ENCODE assay signal across 24 mouse cellular contexts in genomic region chr10:68132154-68132553, GRCm38 (mm10).
DNase-seq lines count a peak whose midpoint lies in the region; ATAC-seq and TF ChIP-seq lines count a peak whose summit lies in the region.
"Had no signal": no experiment of that assay in that cellular context is flagged by ENCODE, and none has a peak within 500 bp of the region (broad histone marks: within the 10 kb centered on the region; RNA-seq: fewer than 3 reads in every experiment).

No protein-coding gene starts in this region.

- 75% methylated on average over 5 of the region's 5 CpGs for WGBS in heart, adult 2 months
- 59% methylated on average over 5 of the region's 5 CpGs for WGBS in liver, adult 2 months

- intact Hi-C loops in heart, adult 2 months (cut with DNase I), result no loop called here

- peak; percentile 80 for ATAC-seq in megakaryocyte progenitor cell, adult 5-6 weeks (replicated peaks; ENCODE audit: poor library complexity)
- ATAC-seq in megakaryocyte-erythroid progenitor cell, adult 5-6 weeks (replicated peaks; ENCODE audit: low FRiP score, low TSS enrichment, poor library complexity, severe bottlenecking), result no peak
- ATAC-seq: midbrain, embryonic 15.5 days; Patski had no signal

- H3K9ac ChIP-seq in heart, adult 2 months (ENCODE audit: low read depth, low read length), result peak overlapping the region; percentile 8
- H3K9ac ChIP-seq in liver, adult 2 months (ENCODE audit: low read depth, low read length), result peak overlapping the region; percentile 68
- H3K9ac ChIP-seq in ES-E14 (ENCODE audit: insufficient read depth, low read depth, low read length, poor library complexity, severe bottlenecking), result no peak overlapping the region
- H3K9ac ChIP-seq: forebrain, embryonic 12.5 days; hindbrain, embryonic 12.5 days; limb, embryonic 15.5 days; lung, embryonic 14.5 days; midbrain, embryonic 15.5 days; stomach, embryonic 15.5 days had no signal

- peaks cover 5% of the 10 kb centered on the region for H3K79me2 ChIP-seq in heart, adult 2 months (replicated peaks; ENCODE audit: control insufficient read depth, insufficient read depth, low read length)
- H3K79me2 ChIP-seq in liver, adult 2 months (ENCODE audit: control insufficient read depth, insufficient read depth, low read length), result peaks cover 26% of the 10 kb centered on the region

- H3K27ac ChIP-seq in heart, adult 2 months, result no peak overlapping the region
- peak overlapping the region; percentile 72 for H3K27ac ChIP-seq in liver, adult 2 months (replicated peaks; ENCODE audit: insufficient read depth, low read depth, low read length)
- H3K27ac ChIP-seq in ES-E14 (ENCODE audit: insufficient read depth, low read depth, low read length, poor library complexity, severe bottlenecking), result no peak overlapping the region
- H3K27ac ChIP-seq: forebrain, embryonic 12.5 days; hindbrain, embryonic 12.5 days; layer of hippocampus, adult 2 months; limb, embryonic 15.5 days; midbrain, embryonic 15.5 days; stomach, embryonic 15.5 days had no signal

- TF ChIP-seq CTCF in heart, adult 2 months (IDR thresholded peaks at IDR 0.05), result no peak
- TF ChIP-seq CTCF in liver, adult 2 months (IDR thresholded peaks at IDR 0.05; ENCODE audit: low read depth, low read length), result no peak

- peaks cover 31% of the 10 kb centered on the region for H3K4me1 ChIP-seq in heart, adult 2 months (ENCODE audit: control insufficient read depth, insufficient read depth, low read length)
- H3K4me1 ChIP-seq in liver, adult 2 months (ENCODE audit: control insufficient read depth, insufficient read depth, low read length), result peaks cover 32% of the 10 kb centered on the region
- peaks cover 12 to 20% of the 10 kb centered on the region in 2 experiments for H3K4me1 ChIP-seq in ES-E14 (ENCODE audit: control insufficient read depth in 2 of 2, insufficient read depth in 2 of 2, low read length in 2 of 2, poor library complexity in 1 of 2)

- no peaks in the 10 kb centered on the region for H3K9me3 ChIP-seq in ES-E14 (ENCODE audit: control insufficient read depth, insufficient read depth, low read depth, low read length)
- H3K9me3 ChIP-seq: forebrain, embryonic 12.5 days; hindbrain, embryonic 12.5 days; limb, embryonic 15.5 days; midbrain, embryonic 15.5 days; stomach, embryonic 15.5 days had no signal

- H3K27me3 ChIP-seq in heart, adult 2 months (ENCODE audit: control insufficient read depth, insufficient read depth, low read length), result no peaks in the 10 kb centered on the region
- H3K27me3 ChIP-seq in liver, adult 2 months (ENCODE audit: control insufficient read depth, insufficient read depth, low read length), result no peaks in the 10 kb centered on the region
- H3K27me3 ChIP-seq: forebrain, embryonic 12.5 days; hindbrain, embryonic 12.5 days; limb, embryonic 15.5 days; midbrain, embryonic 15.5 days; Patski; stomach, embryonic 15.5 days had no signal

- no peak for TF ChIP-seq EP300 in heart, adult 2 months (IDR thresholded peaks at IDR 0.05; ENCODE audit: insufficient read depth, low read depth, low read length)

- in situ Hi-C loops in ES-E14 (cut with MboI; ENCODE audit: low sequenced_read_pairs in 2 of 2, unreplicated experiment in 2 of 2), result no loop called here

- H3K4me3 ChIP-seq in heart, adult 2 months, result peak overlapping the region; percentile 62
- H3K4me3 ChIP-seq in liver, adult 2 months (ENCODE audit: insufficient read depth, low read depth, low read length), result peak overlapping the region; percentile 88
- H3K4me3 ChIP-seq in ES-E14 (ENCODE audit: insufficient read depth in 1 of 2, low read depth in 1 of 2, low read length in 2 of 2, poor library complexity in 1 of 2, severe bottlenecking in 1 of 2), result peak overlapping the region; percentile 1 to 7; a peak in 2 of 4 replicates
- H3K4me3 ChIP-seq: forebrain, embryonic 12.5 days; hindbrain, embryonic 12.5 days; layer of hippocampus, adult 2 months; limb, embryonic 15.5 days; midbrain, embryonic 15.5 days; stomach, embryonic 15.5 days had no signal

- DNase-seq in heart, adult 2 months, result no peak
- no peak for DNase-seq in heart, adult 9 months (ENCODE audit: low spot score in 2 of 2)
- no peak for DNase-seq in liver, adult 2 months (ENCODE audit: extremely low read depth, low read depth, low spot score)
- DNase-seq in liver (no peak), ES-E14 (ENCODE audit: low read depth, low spot score) (no peak)
- DNase-seq: adrenal gland, postnatal 10 days; B cell, adult 2 months; gastrocnemius, postnatal 10 days; kidney, adult 8-10 months; kidney, postnatal 14 days; layer of hippocampus, postnatal 36 days; lung, embryonic 14.5 days; retina, postnatal 1 day; thymus, adult 18-20 months; thymus, postnatal 4 days had no signal

- TF ChIP-seq POLR2A in heart, adult 2 months (IDR thresholded peaks at IDR 0.05; ENCODE audit: insufficient read depth, low read depth, low read length), result no peak
- TF ChIP-seq POLR2A in liver, adult 2 months (IDR thresholded peaks at IDR 0.05; ENCODE audit: extremely low read depth, insufficient read depth, low read length), result no peak

- H3K36me3 ChIP-seq in heart, adult 2 months (ENCODE audit: control insufficient read depth, insufficient read depth, low read length), result peaks cover 71% of the 10 kb centered on the region
- H3K36me3 ChIP-seq in liver, adult 2 months (ENCODE audit: control insufficient read depth, insufficient read depth, low read length), result peaks cover 72% of the 10 kb centered on the region
- H3K36me3 ChIP-seq in ES-E14 (ENCODE audit: control insufficient read depth, insufficient read depth, low read length, poor library complexity, severe bottlenecking), result peaks cover 34% of the 10 kb centered on the region
- H3K36me3 ChIP-seq: midbrain, embryonic 15.5 days had no signal

TF ChIP-seq in ES-E14, 5 proteins besides CTCF, POLR2A, EP300 and RAD21:
- TF ChIP-seq CHD2 (IDR thresholded peaks at IDR 0.05; ENCODE audit: low read depth, low read length) (no peak), MAFK (IDR thresholded peaks at IDR 0.05; ENCODE audit: insufficient read depth, low read depth, low read length) (no peak), HCFC1 (IDR thresholded peaks at IDR 0.05; ENCODE audit: borderline replicate concordance, insufficient read depth, low read length) (no peak), ZC3H11A (IDR thresholded peaks at IDR 0.05; ENCODE audit: borderline replicate concordance, low read depth, low read length) (no peak), ZNF384 (IDR thresholded peaks at IDR 0.05; ENCODE audit: low read depth, low read length) (no peak)

Comparison
In these comparisons a context has a peak if more than half of its experiments do, and no peak if none do; other contexts are left out.
1. H3K4me3 ChIP-seq: peak in every context shown above with its lines; median percentile 88 in liver, adult 2 months; 62 in heart, adult 2 months; 4 in ES-E14.